Mouse (Mus musculus) MEL (cell line): ENCODE data around the gene Sbno2.

Experiments used
- BHLHE40 ChIP-seq: IDR thresholded peaks from 2 replicates; pipeline ENCODE4 v1.6.1; 2012; ENCODE audit warnings: low read depth, mild to moderate bottlenecking, inconsistent platforms, low read length, improper control_type of control experiment, borderline replicate concordance
- CHD2 ChIP-seq: IDR thresholded peaks from 2 replicates; pipeline ENCODE4 v1.6.1; 2011; ENCODE audit warnings: low read length, improper control_type of control experiment
- CTCF ChIP-seq, 3 experiments: IDR thresholded peaks in 2 of 3; conservative IDR thresholded peaks in 1 of 3; 2 replicates each; pipeline ENCODE4 v1.5.1; 2011 to 2012; ENCODE audit warnings: low read length in 3 of 3, low read depth in 2 of 3, mild to moderate bottlenecking in 2 of 3, improper control_type of control experiment in 1 of 3, inconsistent platforms in 1 of 3, mixed read lengths in 1 of 3, moderate library complexity in 1 of 3; ENCODE audit not compliant: control insufficient read depth in 1 of 3, insufficient read depth in 1 of 3, poor library complexity in 1 of 3, severe bottlenecking in 1 of 3
- ETS1 ChIP-seq: IDR thresholded peaks from 2 replicates; pipeline ENCODE4 v1.6.1; 2012; ENCODE audit warnings: low read depth, mild to moderate bottlenecking, inconsistent platforms, low read length, improper control_type of control experiment, moderate library complexity
- GABPA ChIP-seq: IDR thresholded peaks from 2 replicates; pipeline ENCODE4 v1.6.1; 2012; ENCODE audit warnings: low read depth, mild to moderate bottlenecking, inconsistent platforms, low read length, improper control_type of control experiment, moderate library complexity
- HCFC1 ChIP-seq: IDR thresholded peaks from 2 replicates; pipeline ENCODE4 v1.6.1; 2012; ENCODE audit warnings: low read depth, mild to moderate bottlenecking, inconsistent platforms, low read length, improper control_type of control experiment, moderate library complexity
- KAT2A ChIP-seq: conservative IDR thresholded peaks from 2 replicates; pipeline ENCODE4 v1.6.1; 2012; ENCODE audit warnings: low read depth, low read length, improper control_type of control experiment, inconsistent platforms
- MAX ChIP-seq: IDR thresholded peaks from 2 replicates; pipeline ENCODE4 v1.6.1; 2011; ENCODE audit warnings: low read length, improper control_type of control experiment
- MAZ ChIP-seq: IDR thresholded peaks from 2 replicates; pipeline ENCODE4 v1.6.1; 2012; ENCODE audit warnings: low read depth, mild to moderate bottlenecking, inconsistent platforms, low read length, improper control_type of control experiment
- POLR2A ChIP-seq, 2 experiments: IDR thresholded peaks; 2 replicates each; pipeline ENCODE4 v1.6.1; 2011 to 2012; ENCODE audit warnings: low read length in 2 of 2, mild to moderate bottlenecking in 2 of 2, control low read depth in 1 of 2, improper control_type of control experiment in 1 of 2, low read depth in 1 of 2, moderate library complexity in 1 of 2; ENCODE audit not compliant: control insufficient read depth in 1 of 2, insufficient read depth in 1 of 2, poor library complexity in 1 of 2
- ZC3H11A ChIP-seq: IDR thresholded peaks from 2 replicates; pipeline ENCODE4 v1.6.1; 2012; ENCODE audit warnings: low read depth, mild to moderate bottlenecking, inconsistent platforms, low read length, improper control_type of control experiment
- ZNF384 ChIP-seq: IDR thresholded peaks from 2 replicates; pipeline ENCODE4 v1.6.1; 2012; ENCODE audit warnings: low read depth, mild to moderate bottlenecking, inconsistent platforms, low read length, improper control_type of control experiment

DNA sequence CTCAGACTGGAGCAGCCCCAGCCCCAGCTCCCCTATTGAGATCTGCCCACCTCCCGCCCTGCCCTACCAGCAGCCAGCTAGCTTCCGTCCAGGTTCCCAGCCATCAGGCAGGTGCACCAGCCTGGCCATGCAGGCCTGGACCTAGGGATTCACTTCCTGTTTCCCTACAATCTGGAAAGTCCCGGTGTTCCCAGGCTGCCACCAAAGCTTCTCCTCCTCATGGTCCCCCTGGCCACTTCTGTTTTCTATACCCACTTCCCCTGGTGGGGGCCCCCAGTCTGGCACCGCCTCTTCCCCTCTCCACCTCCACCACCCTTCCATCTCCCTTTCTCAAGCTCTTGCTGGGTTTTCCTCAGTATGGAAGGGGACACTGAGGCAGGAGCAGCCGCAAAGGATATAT is at the start of gene Sbno2:
- TF ChIP-seq CHD2 (no peak), CTCF (IDR thresholded peaks at IDR 0.05 in 2 of 3, conservative IDR thresholded peaks at IDR 0.05 in 1 of 3; ENCODE audit: control insufficient read depth in 1 of 3, insufficient read depth in 1 of 3, low read depth in 2 of 3, low read length in 3 of 3, poor library complexity in 1 of 3, severe bottlenecking in 1 of 3) (no peak), ZNF384 (no peak), GABPA (no peak), KAT2A (no peak), BHLHE40 (no peak), ETS1 (no peak), MAX (no peak), HCFC1 (no peak), MAZ (peak; percentile 39; the same call in 1 of the 2 replicates), ZC3H11A (no peak), POLR2A (IDR thresholded peaks at IDR 0.05; ENCODE audit: control insufficient read depth in 1 of 2, insufficient read depth in 1 of 2, low read depth in 1 of 2, low read length in 2 of 2, poor library complexity in 1 of 2) (no peak)
